Mouse (Mus musculus) liver, embryonic 12.5 days (tissue): ENCODE data around the gene Inca1. TPM values are rescaled to one million over a fixed set of nuclear protein-coding genes. Genes with fewer than 3 reads are reported as not detected.
A peak's percentile ranks its signal among the peaks of the same experiment; 100 is the strongest.

Experiments used
- ATAC-seq: fragments of 200-750 bp; cut with Nextera tagmentation; 2 replicates; pipeline ENCODE4 v1.8.0; 2017; ENCODE audit warnings: moderate number of reproducible peaks, mild to moderate bottlenecking, moderate library complexity
- H3K27ac ChIP-seq: fragments of 300-500 bp; sonication (generic); 2 replicates; pipeline ENCODE4 v1.5.1; 2016; ENCODE audit warnings: mild to moderate bottlenecking
- H3K27me3 ChIP-seq: fragments of 300-500 bp; sonication (generic); replicated peaks from 2 replicates; pipeline ENCODE4 v1.6.1; 2016; ENCODE audit warnings: mild to moderate bottlenecking, moderate library complexity
- H3K36me3 ChIP-seq: fragments of 300-500 bp; sonication (generic); 2 replicates; pipeline ENCODE4 v1.6.1; 2016; ENCODE audit warnings: mild to moderate bottlenecking, moderate library complexity
- H3K4me1 ChIP-seq: fragments of 300-500 bp; sonication (generic); 2 replicates; pipeline ENCODE4 v1.6.1; 2016
- H3K4me2 ChIP-seq: fragments of 300-500 bp; sonication (generic); 2 replicates; pipeline ENCODE4 v1.6.1; 2016; ENCODE audit warnings: mild to moderate bottlenecking, moderate library complexity
- H3K4me3 ChIP-seq: fragments of 300-500 bp; sonication (generic); 2 replicates; pipeline ENCODE4 v1.5.1; 2016; ENCODE audit warnings: mild to moderate bottlenecking, moderate library complexity
- H3K9ac ChIP-seq: fragments of 300-500 bp; sonication (generic); 2 replicates; pipeline ENCODE4 v1.6.1; 2016; ENCODE audit warnings: mild to moderate bottlenecking, moderate library complexity
- H3K9me3 ChIP-seq: fragments of 300-500 bp; sonication (generic); replicated peaks from 2 replicates; pipeline ENCODE4 v1.6.1; 2016; ENCODE audit warnings: mild to moderate bottlenecking, moderate library complexity
- WGBS: fragments of 180-500 bp; shearing (Covaris S2); methylation state at CpG from one replicate; pipeline ENCODE4 v1.1.7; 2016; ENCODE audit not compliant: insufficient replicate concordance; 5-methylcytosine and 5-hydroxymethylcytosine counted together
- polyA plus RNA-seq: library from polyadenylated mRNA; unstranded; fragments of >200 nt; fragmentation: Nextera tagmentation; extraction: Ambion mirVana; gene quantifications from 2 replicates; pipeline ENCODE4 v1.2.1, GENCODE M21; 2016

Inca1 gene
- polyA plus RNA-seq, 1 experiment from 2014 or later = 0.41 TPM

GRCm38 (mm10) chr11:70700613-70701012, 658 bp upstream of the Inca1 start:
- H3K27ac ChIP-seq = peak overlapping the region; percentile 84
- H3K9ac ChIP-seq = peak overlapping the region; percentile 86
- peaks cover 18% of the 10 kb centered on the region for H3K36me3 ChIP-seq
- WGBS = under 1% methylated on average over 34 of the region's 34 CpGs
- ATAC-seq = peak; percentile 13; the same call in 1 of the 2 replicates
- no peaks in the 10 kb centered on the region for H3K9me3 ChIP-seq
- H3K4me1 ChIP-seq = peaks cover 25% of the 10 kb centered on the region
- peak overlapping the region; percentile 97 for H3K4me2 ChIP-seq
- peak overlapping the region; percentile 77 for H3K4me3 ChIP-seq
- H3K27me3 ChIP-seq = peaks cover 39% of the 10 kb centered on the region

- Histone ChIP-seq H3K9me3 (no peaks in the 10 kb centered on the region), H3K27ac (no peak overlapping the region), H3K27me3 (peaks cover 41% of the 10 kb centered on the region), H3K4me2 (peak overlapping the region; percentile 97; the same call in 1 of the 2 replicates), H3K4me3 (no peak overlapping the region), H3K9ac (no peak overlapping the region), H3K4me1 (peaks cover 25% of the 10 kb centered on the region), H3K36me3 (0 out of 2 replicates have a peak, but pooled peaks cover 6% of the 10 kb centered on the region)
- ATAC-seq = no peak
- 47% methylated on average over 2 of the region's 2 CpGs for WGBS
Measured at GRCm38 (mm10) chr11:70699051-70699450, 904 bp downstream of the Inca1 start.

- no peaks in the 10 kb centered on the region for H3K36me3 ChIP-seq
Measured at GRCm38 (mm10) chr11:70697376-70697775, 2.6 kb downstream of the Inca1 start.

DNA sequence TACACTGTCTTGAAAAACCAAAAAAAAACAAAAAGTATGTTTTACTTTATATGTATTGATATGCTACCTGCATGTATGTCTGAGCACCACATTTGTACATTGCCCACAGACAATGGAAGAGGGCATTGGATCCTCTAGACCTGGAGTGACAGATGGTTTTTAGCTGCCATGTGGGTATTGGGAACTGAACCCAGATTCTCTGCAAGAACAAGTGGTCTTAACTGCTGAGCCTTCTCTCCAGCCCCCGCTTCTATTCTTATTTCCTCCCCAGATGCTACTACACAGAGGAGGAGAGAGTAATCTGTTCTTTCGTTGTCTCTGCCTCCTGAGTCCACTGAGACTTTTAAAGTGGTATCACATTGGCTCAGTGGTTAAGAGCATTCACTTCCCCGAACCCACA, 6.5 kb downstream of the Inca1 start:
- no peak overlapping the region for H3K4me3 ChIP-seq

More at GRCm38 (mm10) chr11:70697376-70697775, 2.6 kb downstream of the Inca1 start:
- H3K9ac ChIP-seq = no peak overlapping the region
- no peaks in the 10 kb centered on the region for H3K9me3 ChIP-seq
- peaks cover 24% of the 10 kb centered on the region for H3K4me1 ChIP-seq
- H3K27me3 ChIP-seq = peaks cover 40% of the 10 kb centered on the region
- H3K4me3 ChIP-seq = no peak overlapping the region
- no peak overlapping the region for H3K27ac ChIP-seq
- WGBS = 60% methylated on average over 3 of the region's 3 CpGs
- no peak overlapping the region for H3K4me2 ChIP-seq
- no peak for ATAC-seq

DNA sequence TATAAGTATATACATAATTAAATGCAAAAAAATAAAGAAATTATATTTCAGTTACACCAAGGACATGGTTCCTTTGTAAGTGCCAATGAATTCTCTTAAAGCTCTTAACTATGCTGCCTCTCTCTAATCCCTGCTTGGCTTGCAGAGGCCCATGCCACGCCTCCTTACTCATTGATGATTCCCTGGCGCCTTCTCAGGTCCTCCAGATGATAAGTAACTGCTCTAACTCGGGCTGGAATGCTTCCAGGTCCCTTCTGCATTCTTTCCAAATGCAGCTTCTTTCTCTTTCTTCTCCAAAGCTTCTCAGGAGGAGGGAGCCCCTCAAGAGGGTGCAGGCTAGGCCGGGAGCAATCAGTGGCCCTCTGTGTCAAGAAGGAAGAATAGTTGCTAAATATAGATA, 10.4 kb downstream of the Inca1 start:
- ATAC-seq = no peak
- H3K4me1 ChIP-seq = peaks cover 31% of the 10 kb centered on the region
- no peaks in the 10 kb centered on the region for H3K9me3 ChIP-seq

More for the DNA sequence above, 6.5 kb downstream of the Inca1 start:
- no peak overlapping the region for H3K4me2 ChIP-seq
- H3K4me1 ChIP-seq = peaks cover 6% of the 10 kb centered on the region
- peaks cover 22% of the 10 kb centered on the region; the same call in 1 of the 2 replicates for H3K27me3 ChIP-seq
- no peak overlapping the region for H3K27ac ChIP-seq
- H3K9me3 ChIP-seq = no peaks in the 10 kb centered on the region
- 58% methylated on average over 3 of the region's 3 CpGs for WGBS
- H3K9ac ChIP-seq = no peak overlapping the region
- H3K36me3 ChIP-seq = no peaks in the 10 kb centered on the region
- ATAC-seq = no peak

GRCm38 (mm10) chr11:70688372-70688771, 11.6 kb downstream of the Inca1 start:
- peak overlapping the region; percentile 97 for H3K4me2 ChIP-seq
- peak overlapping the region; percentile 84 for H3K4me3 ChIP-seq
- peaks cover 31% of the 10 kb centered on the region for H3K4me1 ChIP-seq
- 41% methylated on average over 8 of the region's 8 CpGs for WGBS
- peak overlapping the region; percentile 87 for H3K9ac ChIP-seq
- peaks cover 26% of the 10 kb centered on the region for H3K36me3 ChIP-seq
- H3K27ac ChIP-seq = peak overlapping the region; percentile 82; the same call in 1 of the 2 replicates
- H3K9me3 ChIP-seq = no peaks in the 10 kb centered on the region
- ATAC-seq = no peak
- H3K27me3 ChIP-seq = peaks cover 1% of the 10 kb centered on the region; the same call in 1 of the 2 replicates

More for the DNA sequence above, 10.4 kb downstream of the Inca1 start:
- Histone ChIP-seq H3K9ac (no peak overlapping the region), H3K27ac (no peak overlapping the region), H3K4me2 (no peak overlapping the region), H3K36me3 (peaks cover 14% of the 10 kb centered on the region), H3K27me3 (peaks cover 10% of the 10 kb centered on the region; the same call in 1 of the 2 replicates), H3K4me3 (no peak overlapping the region)
- 52% methylated on average over 4 of the region's 4 CpGs for WGBS

- peaks cover 33% of the 10 kb centered on the region for H3K36me3 ChIP-seq
- H3K9ac ChIP-seq = peak within 1 kb of the TSS; percentile 87
- peak within 1 kb of the TSS; percentile 84 for H3K4me3 ChIP-seq
- peak within 1 kb of the TSS; percentile 82 for H3K27ac ChIP-seq
- peak; percentile 72 for ATAC-seq
- under 1% methylated on average over 54 of the region's 55 CpGs for WGBS
- no peaks in the 10 kb centered on the region for H3K9me3 ChIP-seq
- H3K4me2 ChIP-seq = peak within 1 kb of the TSS; percentile 97
- H3K27me3 ChIP-seq = no peaks in the 10 kb centered on the region; the same call in 1 of the 2 replicates
- peaks cover 32% of the 10 kb centered on the region for H3K4me1 ChIP-seq
Measured at GRCm38 (mm10) chr11:70687601-70688199, 12.3 kb downstream of the Inca1 start, which contains the start of gene Camta2. Gene Camta2 (minus strand): TSS chr11:70688105.

DNA sequence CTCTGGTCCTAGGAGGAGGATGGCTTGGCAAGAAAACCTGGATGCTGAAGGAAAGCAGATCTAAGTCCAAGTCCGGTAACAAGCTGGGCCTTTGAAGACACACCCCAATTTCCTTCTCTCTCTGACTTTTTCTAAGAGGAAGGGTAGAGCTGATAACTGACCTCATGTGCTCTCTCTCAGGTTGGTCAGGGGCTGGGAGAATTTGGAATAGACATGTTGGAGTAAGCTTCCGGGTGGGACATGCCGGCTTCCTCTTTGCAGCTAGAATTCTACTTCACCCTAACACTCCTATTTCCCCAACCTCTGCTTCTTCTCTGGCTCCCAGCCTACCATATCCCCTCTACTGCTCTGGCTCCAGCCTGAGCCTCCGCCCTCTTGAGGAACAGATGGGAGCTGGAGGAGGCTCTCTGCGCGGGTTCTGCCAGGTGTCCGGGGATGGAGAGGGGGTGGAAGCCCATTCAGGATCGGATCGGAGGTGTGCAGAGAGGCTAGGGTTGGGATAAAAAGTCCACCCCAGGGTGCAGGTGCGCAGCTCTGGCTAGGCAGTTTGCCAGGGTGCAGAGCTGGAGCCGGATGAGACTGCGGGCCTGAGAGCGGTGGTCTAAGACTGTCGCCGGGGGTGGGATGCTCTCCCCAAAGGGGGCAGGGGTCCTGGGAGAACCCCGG, 12.9 kb downstream of the Inca1 start:
- H3K4me1 ChIP-seq = peaks cover 39% of the 10 kb centered on the region
- H3K27ac ChIP-seq = peak overlapping the region; percentile 82
- 4% methylated on average over 16 of the region's 16 CpGs for WGBS
- no peaks in the 10 kb centered on the region; the same call in 1 of the 2 replicates for H3K27me3 ChIP-seq
- H3K9me3 ChIP-seq = no peaks in the 10 kb centered on the region
- H3K4me3 ChIP-seq = peak overlapping the region; percentile 84
- peak overlapping the region; percentile 97 for H3K4me2 ChIP-seq
- peaks cover 38% of the 10 kb centered on the region for H3K36me3 ChIP-seq
- H3K9ac ChIP-seq = peak overlapping the region; percentile 87
- ATAC-seq = peak; percentile 50

- H3K4me3 ChIP-seq = no peak overlapping the region
- no peaks in the 10 kb centered on the region for H3K27me3 ChIP-seq
- no peak overlapping the region for H3K27ac ChIP-seq
- no peak overlapping the region; the same call in 1 of the 2 replicates for H3K9ac ChIP-seq
- H3K9me3 ChIP-seq = no peaks in the 10 kb centered on the region
- ATAC-seq = no peak
- WGBS = 77% methylated on average over 5 of the region's 5 CpGs
- H3K4me2 ChIP-seq = no peak overlapping the region
- peaks cover 60% of the 10 kb centered on the region for H3K36me3 ChIP-seq
- H3K4me1 ChIP-seq = peaks cover 52% of the 10 kb centered on the region
Measured at GRCm38 (mm10) chr11:70683640-70684039, 16.3 kb downstream of the Inca1 start.

- WGBS = 50% methylated on average over 11 of the region's 11 CpGs
- H3K4me1 ChIP-seq = peaks cover 42% of the 10 kb centered on the region
- ATAC-seq = no peak; the same call in 1 of the 2 replicates
- H3K27ac ChIP-seq = peak overlapping the region; percentile 34; the same call in 1 of the 2 replicates
- H3K36me3 ChIP-seq = peaks cover 66% of the 10 kb centered on the region
- H3K4me3 ChIP-seq = no peak overlapping the region
- H3K9me3 ChIP-seq = no peaks in the 10 kb centered on the region
- peak overlapping the region; percentile 1; the same call in 1 of the 2 replicates for H3K4me2 ChIP-seq
- no peaks in the 10 kb centered on the region for H3K27me3 ChIP-seq
- no peak overlapping the region for H3K9ac ChIP-seq
Measured at GRCm38 (mm10) chr11:70681897-70682581, 17.9 kb downstream of the Inca1 start.

- Histone ChIP-seq H3K27me3 (no peaks in the 10 kb centered on the region), H3K4me1 (peaks cover 38% of the 10 kb centered on the region), H3K9me3 (no peaks in the 10 kb centered on the region), H3K36me3 (peaks cover 70% of the 10 kb centered on the region), H3K4me3 (no peak overlapping the region), H3K4me2 (no peak overlapping the region), H3K9ac (no peak overlapping the region), H3K27ac (no peak overlapping the region)
- no peak for ATAC-seq
- WGBS = 77% methylated on average over 12 of the region's 12 CpGs
Measured at GRCm38 (mm10) chr11:70681170-70681569, 18.8 kb downstream of the Inca1 start.
